Mouse (Mus musculus): ENCODE results near the gene Rexo2. TPM values are rescaled to one million over a fixed set of nuclear protein-coding genes. Genes with fewer than 3 reads are reported as not detected.

Rexo2 gene
- polyA plus RNA-seq, 1 experiment = 163 TPM

DNA sequence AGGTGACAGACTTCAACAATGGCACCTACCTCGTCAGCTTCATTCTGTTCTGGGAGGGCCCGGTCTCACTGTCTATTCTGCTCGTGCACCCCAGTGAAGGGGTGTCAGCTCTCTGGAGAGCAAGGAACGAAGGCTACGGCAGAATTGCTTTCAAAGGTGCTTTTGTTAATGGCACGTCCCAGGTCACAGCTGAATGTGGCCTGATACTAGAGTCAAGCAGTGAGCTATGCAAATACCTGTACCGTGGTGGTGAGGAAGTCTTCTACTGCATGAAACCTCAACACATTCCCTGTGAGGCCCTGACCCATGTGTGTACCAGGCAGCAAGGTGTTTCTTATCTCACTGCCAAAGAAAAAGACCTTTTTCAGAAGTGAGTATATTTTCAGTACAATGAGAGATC is 60.0 kb downstream of the Rexo2 start:
- H3K27me3 ChIP-seq (ENCODE audit: control insufficient read depth, insufficient read depth, insufficient read length) = no peaks in the 10 kb centered on the region
- H3K36me3 ChIP-seq (ENCODE audit: control insufficient read depth, insufficient read depth) = no peaks in the 10 kb centered on the region
- H3K4me3 ChIP-seq = no peak overlapping the region
- no peaks in the 10 kb centered on the region for H3K79me2 ChIP-seq (ENCODE audit: control insufficient read depth, insufficient read depth)
- H3K4me2 ChIP-seq (ENCODE audit: low read depth) = no peak overlapping the region
- no peak overlapping the region for H3ac ChIP-seq (ENCODE audit: control insufficient read depth, insufficient read length)
- no peak for TF ChIP-seq POLR2AphosphoS2 (IDR thresholded peaks at IDR 0.05; ENCODE audit: insufficient read length, low read depth)

- TF ChIP-seq SRF (IDR thresholded peaks at IDR 0.05; ENCODE audit: control insufficient read depth, insufficient read length, low read depth) (no peak), MAX (IDR thresholded peaks at IDR 0.05; ENCODE audit: low read depth) (no peak), POLR2AphosphoS2 (IDR thresholded peaks at IDR 0.05; ENCODE audit: insufficient read length, low read depth) (no peak), TCF3 (IDR thresholded peaks at IDR 0.05; ENCODE audit: insufficient read length, low read depth) (no peak), POLR2A (IDR thresholded peaks at IDR 0.05; ENCODE audit: insufficient read length, low read depth) (no peak), TCF12 (IDR thresholded peaks at IDR 0.05; ENCODE audit: insufficient read depth, poor library complexity, severe bottlenecking) (no peak), MYOD1 (IDR thresholded peaks at IDR 0.05; ENCODE audit: control insufficient read depth in 1 of 3, insufficient read length in 2 of 3, low read depth in 2 of 3) (no peak), USF1 (IDR thresholded peaks at IDR 0.05; ENCODE audit: low read depth) (no peak), E2F4 (IDR thresholded peaks at IDR 0.05; ENCODE audit: insufficient read depth) (no peak), MYOG (IDR thresholded peaks at IDR 0.05; ENCODE audit: control insufficient read depth in 1 of 3, insufficient read depth in 1 of 3, insufficient read length in 2 of 3, low read depth in 2 of 3) (no peak), CEBPB (IDR thresholded peaks at IDR 0.05; ENCODE audit: insufficient read depth, poor library complexity, severe bottlenecking) (no peak), REST (IDR thresholded peaks at IDR 0.05; ENCODE audit: insufficient read depth, insufficient read length) (no peak)
- H3K36me3 ChIP-seq (ENCODE audit: control insufficient read depth, insufficient read depth) = no peaks in the 10 kb centered on the region
These were observed 61.6 kb downstream of the Rexo2 start for GRCm38 (mm10) chr9:48418829-48419228.

More at GRCm38 (mm10) chr9:48418829-48419228, 61.6 kb downstream of the Rexo2 start:
- Histone ChIP-seq H3K27me3 (ENCODE audit: control insufficient read depth, insufficient read depth, insufficient read length) (no peaks in the 10 kb centered on the region), H3K4me3 (no peak overlapping the region), H3K79me2 (ENCODE audit: control insufficient read depth, insufficient read depth) (no peaks in the 10 kb centered on the region), H3ac (ENCODE audit: control insufficient read depth, insufficient read length) (no peak overlapping the region), H3K4me2 (ENCODE audit: low read depth) (no peak overlapping the region)

Other genes with a start within 250 kb of the Rexo2 start
- not detected for gene Nxpe2, start 127.2 kb downstream of the Rexo2 start, polyA plus RNA-seq (2012; fragmentation: generic; extraction: Trizol)
- 12.3 TPM for gene Rbm7, start 14.7 kb upstream of the Rexo2 start, polyA plus RNA-seq (2012; fragmentation: generic; extraction: Trizol)
- 41.3 TPM for gene Gm5617, start 14.8 kb upstream of the Rexo2 start, polyA plus RNA-seq (2012; fragmentation: generic; extraction: Trizol)
- 4.3 TPM for gene Nnmt, start 124.5 kb upstream of the Rexo2 start, polyA plus RNA-seq (2012; fragmentation: generic; extraction: Trizol)